Mouse (Mus musculus): Measurements from ENCODE around the gene Zfp385c.

GRCm38 (mm10) chr11:100618761-100619484 lies 73.3 kb downstream of the Zfp385c start, which contains the start of gene Nkiras2:
- TF ChIP-seq FLI1 (IDR thresholded peaks at IDR 0.05; ENCODE audit: low read length), result no peak
- no peak for TF ChIP-seq GATA1 (IDR thresholded peaks at IDR 0.05; ENCODE audit: borderline replicate concordance, low read length)
